Mouse (Mus musculus): Measurements from ENCODE around the gene Spata48. TPM values are rescaled to one million over a fixed set of nuclear protein-coding genes. Genes with fewer than 3 reads are reported as not detected.

The Spata48 gene
- polyA plus RNA-seq, 1 experiment: not detected

DNA sequence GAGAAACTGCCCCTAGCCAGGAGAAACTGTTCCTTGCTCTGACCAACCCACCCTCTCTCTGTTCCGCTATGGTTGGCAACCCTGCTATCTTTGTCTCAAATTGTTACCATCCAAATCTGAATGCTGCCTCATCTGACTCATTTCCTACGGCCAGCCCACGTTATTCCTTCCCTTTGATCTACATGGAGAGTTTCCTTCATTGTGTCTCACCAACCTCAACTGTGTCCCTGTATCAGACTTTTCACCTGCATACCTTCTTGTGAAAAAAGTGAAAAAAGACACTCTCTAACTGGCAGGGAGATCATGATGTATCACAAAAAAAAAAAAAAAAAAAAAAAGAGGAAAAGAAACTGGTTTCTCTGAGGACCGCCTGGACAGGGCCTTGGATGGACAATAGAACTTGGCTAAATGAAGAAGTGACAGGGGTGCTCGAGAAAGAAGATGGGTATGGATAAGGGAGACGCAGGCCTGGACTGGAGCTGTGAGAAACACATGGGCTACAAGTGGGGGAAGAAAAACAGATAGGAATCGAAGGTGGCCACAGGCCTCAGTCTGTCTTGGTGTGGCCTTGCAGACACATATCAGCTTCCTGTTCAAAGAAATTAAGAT, 85.1 kb downstream of the Spata48 start:
- Histone ChIP-seq H3K27ac (ENCODE audit: insufficient read depth, low read length) (no peak overlapping the region), H3K9ac (ENCODE audit: low read depth, poor library complexity, severe bottlenecking) (no peak overlapping the region)
- TF ChIP-seq POLR2A (IDR thresholded peaks at IDR 0.05; ENCODE audit: insufficient read depth, low read length) (no peak), CTCF (IDR thresholded peaks at IDR 0.05; ENCODE audit: low read depth, low read length) (no peak), EP300 (IDR thresholded peaks at IDR 0.05; ENCODE audit: insufficient read depth, low read depth, low read length) (no peak)

DNA sequence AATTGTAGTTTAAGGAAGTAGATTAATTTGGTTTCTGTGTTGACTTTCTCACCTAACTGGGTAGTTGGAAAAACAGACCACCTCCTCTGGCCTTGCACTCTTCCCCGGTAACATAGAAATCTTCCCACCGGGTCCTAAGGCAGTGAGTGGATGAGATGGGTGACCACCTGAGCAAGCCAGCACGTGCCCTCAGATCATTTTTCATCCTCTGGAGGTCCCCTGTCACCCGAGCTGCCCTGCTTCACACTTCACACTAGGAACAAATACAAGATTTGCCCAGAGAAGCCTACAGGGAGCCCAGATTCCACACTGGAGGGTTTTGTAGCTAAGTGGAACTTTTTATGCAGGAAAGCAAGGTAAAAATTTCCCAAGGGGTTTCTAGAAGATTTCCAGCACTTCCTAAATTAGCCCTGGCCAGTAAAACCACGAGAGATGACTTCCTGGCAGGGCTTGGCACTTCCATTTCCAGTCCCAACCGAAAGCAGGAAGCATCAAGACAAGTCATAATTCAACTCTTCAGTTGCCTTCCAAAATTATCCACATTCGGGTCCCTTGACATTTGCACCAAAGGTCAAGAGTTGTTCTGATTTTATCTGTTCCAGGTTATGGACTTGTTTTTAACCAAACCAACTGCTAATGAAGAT, 85.8 kb downstream of the Spata48 start:
- H3K36me3 ChIP-seq (ENCODE audit: control insufficient read depth, insufficient read depth, low read length, poor library complexity, severe bottlenecking): no peaks in the 10 kb centered on the region
- TF ChIP-seq CTCF (IDR thresholded peaks at IDR 0.05; ENCODE audit: low read depth, low read length) (no peak), EP300 (IDR thresholded peaks at IDR 0.05; ENCODE audit: insufficient read depth, low read depth, low read length) (no peak), POLR2A (IDR thresholded peaks at IDR 0.05; ENCODE audit: insufficient read depth, low read length) (no peak)
- no peaks in the 10 kb centered on the region for H3K27me3 ChIP-seq (ENCODE audit: control insufficient read depth, insufficient read depth, low read length, poor library complexity, severe bottlenecking)
- H3K9ac ChIP-seq (ENCODE audit: low read depth, poor library complexity, severe bottlenecking): no peak overlapping the region
- H3K27ac ChIP-seq (ENCODE audit: insufficient read depth, low read length): no peak overlapping the region
- H3K9me3 ChIP-seq (replicated peaks; ENCODE audit: control insufficient read depth, insufficient read depth, low read length, poor library complexity, severe bottlenecking): no peaks in the 10 kb centered on the region
- H3K4me3 ChIP-seq (ENCODE audit: low read depth, low read length): no peak overlapping the region
- no peaks in the 10 kb centered on the region for H3K4me1 ChIP-seq (ENCODE audit: control insufficient read depth, insufficient read depth, low read length)

More for the DNA sequence above, 85.1 kb downstream of the Spata48 start:
- Histone ChIP-seq H3K27me3 (ENCODE audit: control insufficient read depth, insufficient read depth, low read length, poor library complexity, severe bottlenecking) (no peaks in the 10 kb centered on the region), H3K9me3 (replicated peaks; ENCODE audit: control insufficient read depth, insufficient read depth, low read length, poor library complexity, severe bottlenecking) (no peaks in the 10 kb centered on the region), H3K4me3 (ENCODE audit: low read depth, low read length) (no peak overlapping the region), H3K4me1 (ENCODE audit: control insufficient read depth, insufficient read depth, low read length) (no peaks in the 10 kb centered on the region), H3K36me3 (ENCODE audit: control insufficient read depth, insufficient read depth, low read length, poor library complexity, severe bottlenecking) (no peaks in the 10 kb centered on the region)

DNA sequence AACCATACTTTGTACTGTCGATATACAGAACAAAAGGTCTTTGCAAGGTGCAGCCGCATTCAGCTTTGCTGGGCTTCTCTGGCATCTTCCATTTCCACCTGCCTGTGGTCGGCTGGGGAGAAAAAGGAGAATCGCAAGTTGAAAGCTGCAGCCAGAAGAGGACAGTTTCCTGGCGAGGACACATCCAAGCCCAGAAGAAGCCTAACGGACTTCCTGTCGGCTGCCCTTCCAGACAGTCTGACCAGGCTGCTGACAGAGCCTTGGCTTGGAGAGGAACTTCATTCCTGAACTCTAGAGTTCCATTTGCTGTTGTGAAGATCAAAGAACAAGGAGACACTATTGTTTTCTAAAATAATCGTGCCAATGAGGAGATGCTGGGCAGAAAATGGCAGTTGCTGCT, 93.7 kb downstream of the Spata48 start:
- no peak overlapping the region for H3K27ac ChIP-seq (ENCODE audit: insufficient read depth, low read length)
- H3K27me3 ChIP-seq (ENCODE audit: control insufficient read depth, insufficient read depth, low read length, poor library complexity, severe bottlenecking): no peaks in the 10 kb centered on the region
- no peaks in the 10 kb centered on the region for H3K9me3 ChIP-seq (replicated peaks; ENCODE audit: control insufficient read depth, insufficient read depth, low read length, poor library complexity, severe bottlenecking)
- no peak overlapping the region for H3K9ac ChIP-seq (ENCODE audit: low read depth, poor library complexity, severe bottlenecking)
- TF ChIP-seq POLR2A (IDR thresholded peaks at IDR 0.05; ENCODE audit: insufficient read depth, low read length): no peak
- no peak for TF ChIP-seq CTCF (IDR thresholded peaks at IDR 0.05; ENCODE audit: low read depth, low read length)
- no peak for TF ChIP-seq EP300 (IDR thresholded peaks at IDR 0.05; ENCODE audit: insufficient read depth, low read depth, low read length)
- no peaks in the 10 kb centered on the region for H3K36me3 ChIP-seq (ENCODE audit: control insufficient read depth, insufficient read depth, low read length, poor library complexity, severe bottlenecking)
- H3K4me3 ChIP-seq (ENCODE audit: low read depth, low read length): no peak overlapping the region
- H3K4me1 ChIP-seq (ENCODE audit: control insufficient read depth, insufficient read depth, low read length): no peaks in the 10 kb centered on the region

DNA sequence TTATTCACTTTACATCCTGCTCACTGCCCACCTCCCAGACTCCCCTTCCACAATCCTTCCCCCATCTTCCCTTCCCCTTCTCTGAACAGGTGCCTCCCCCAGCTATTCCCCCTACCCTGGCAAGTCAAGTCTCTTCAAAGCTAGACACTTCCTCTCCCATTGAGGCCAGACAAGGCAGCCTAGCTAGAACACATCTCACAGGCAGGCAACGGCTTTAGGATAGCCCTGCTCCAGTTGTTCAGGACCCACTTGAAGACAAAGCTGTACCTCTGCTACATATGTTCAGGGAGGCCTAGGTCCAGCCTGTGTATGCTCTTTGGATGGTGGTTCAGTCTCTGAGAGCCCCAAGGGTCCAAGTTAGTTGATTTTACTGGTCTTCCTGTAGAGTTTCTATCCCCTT, 94.3 kb downstream of the Spata48 start:
- no peaks in the 10 kb centered on the region for H3K27me3 ChIP-seq (ENCODE audit: control insufficient read depth, insufficient read depth, low read length, poor library complexity, severe bottlenecking)
- H3K9me3 ChIP-seq (replicated peaks; ENCODE audit: control insufficient read depth, insufficient read depth, low read length, poor library complexity, severe bottlenecking): no peaks in the 10 kb centered on the region
- no peaks in the 10 kb centered on the region for H3K36me3 ChIP-seq (ENCODE audit: control insufficient read depth, insufficient read depth, low read length, poor library complexity, severe bottlenecking)
- H3K4me1 ChIP-seq (ENCODE audit: control insufficient read depth, insufficient read depth, low read length): no peaks in the 10 kb centered on the region
- no peak overlapping the region for H3K9ac ChIP-seq (ENCODE audit: low read depth, poor library complexity, severe bottlenecking)
- no peak overlapping the region for H3K4me3 ChIP-seq (ENCODE audit: low read depth, low read length)
- no peak for TF ChIP-seq EP300 (IDR thresholded peaks at IDR 0.05; ENCODE audit: insufficient read depth, low read depth, low read length)
- TF ChIP-seq POLR2A (IDR thresholded peaks at IDR 0.05; ENCODE audit: insufficient read depth, low read length): no peak
- no peak for TF ChIP-seq CTCF (IDR thresholded peaks at IDR 0.05; ENCODE audit: low read depth, low read length)
- H3K27ac ChIP-seq (ENCODE audit: insufficient read depth, low read length): no peak overlapping the region

DNA sequence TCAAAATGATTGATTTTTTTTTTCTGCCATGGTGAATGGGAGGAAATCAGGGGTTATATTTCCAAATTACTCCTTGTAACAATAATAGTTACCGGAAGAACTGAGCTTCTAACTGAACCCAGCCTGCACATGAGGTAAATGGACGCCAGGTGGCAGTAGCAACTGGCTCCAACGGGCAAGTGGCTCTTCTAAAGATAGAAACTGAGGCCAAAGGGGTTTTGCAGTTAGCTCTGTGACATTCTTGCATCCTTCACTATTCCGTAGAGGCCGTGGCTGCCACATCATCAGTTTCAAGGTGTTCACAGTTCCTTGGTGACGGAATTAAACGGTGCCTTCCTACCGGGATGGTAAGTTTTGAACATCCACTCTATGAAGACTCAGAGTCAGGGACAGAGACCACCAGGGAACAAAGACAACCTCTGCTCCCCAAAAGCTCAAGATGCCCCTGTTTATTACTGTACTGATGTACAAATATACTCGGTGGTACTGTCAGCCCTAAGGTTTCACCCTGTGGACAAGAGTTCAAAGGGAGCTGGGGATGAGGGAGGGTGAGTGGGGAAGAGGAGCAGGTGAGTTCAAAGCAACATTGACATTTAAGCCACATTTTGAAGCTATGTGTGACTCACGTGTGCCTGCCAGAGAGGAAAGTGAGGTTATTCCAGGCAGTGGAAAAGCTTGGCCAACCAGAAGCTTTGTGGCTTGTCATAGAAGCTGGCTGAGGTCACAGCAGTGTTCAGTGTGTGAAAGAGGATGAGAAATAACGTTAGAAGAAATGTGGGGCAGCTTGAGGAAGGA, 95.5 kb downstream of the Spata48 start:
- H3K36me3 ChIP-seq (ENCODE audit: control insufficient read depth, insufficient read depth, low read length, poor library complexity, severe bottlenecking): no peaks in the 10 kb centered on the region
- H3K27me3 ChIP-seq (ENCODE audit: control insufficient read depth, insufficient read depth, low read length, poor library complexity, severe bottlenecking): no peaks in the 10 kb centered on the region
- H3K9ac ChIP-seq (ENCODE audit: low read depth, poor library complexity, severe bottlenecking): no peak overlapping the region
- TF ChIP-seq POLR2A (IDR thresholded peaks at IDR 0.05; ENCODE audit: insufficient read depth, low read length) (no peak), EP300 (IDR thresholded peaks at IDR 0.05; ENCODE audit: insufficient read depth, low read depth, low read length) (no peak), CTCF (IDR thresholded peaks at IDR 0.05; ENCODE audit: low read depth, low read length) (peak; percentile 72)
- H3K4me3 ChIP-seq (ENCODE audit: low read depth, low read length): no peak overlapping the region
- no peaks in the 10 kb centered on the region for H3K4me1 ChIP-seq (ENCODE audit: control insufficient read depth, insufficient read depth, low read length)
- H3K27ac ChIP-seq (ENCODE audit: insufficient read depth, low read length): no peak overlapping the region
- no peaks in the 10 kb centered on the region for H3K9me3 ChIP-seq (replicated peaks; ENCODE audit: control insufficient read depth, insufficient read depth, low read length, poor library complexity, severe bottlenecking)

DNA sequence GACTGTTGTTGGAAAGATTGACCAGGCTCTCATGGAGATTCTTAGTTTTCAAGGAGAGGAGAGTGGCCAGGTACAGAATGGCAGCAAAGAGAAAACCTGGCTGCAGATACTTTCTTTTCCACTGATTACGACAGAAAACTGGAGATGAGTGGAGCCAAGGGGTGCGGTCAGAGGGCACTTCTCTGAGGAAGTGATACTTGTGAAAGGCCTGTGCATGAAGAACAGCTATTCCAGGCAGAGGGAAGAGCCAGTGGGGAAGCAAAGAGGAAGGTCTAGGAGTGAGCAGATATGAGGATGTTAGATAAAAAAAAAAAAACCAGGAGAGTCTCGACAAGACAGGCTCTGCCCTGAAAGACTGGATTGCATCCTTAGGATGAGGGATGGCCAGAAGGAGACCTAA, 96.8 kb downstream of the Spata48 start:
- Histone ChIP-seq H3K27me3 (ENCODE audit: control insufficient read depth, insufficient read depth, low read length, poor library complexity, severe bottlenecking) (no peaks in the 10 kb centered on the region), H3K4me1 (ENCODE audit: control insufficient read depth, insufficient read depth, low read length) (no peaks in the 10 kb centered on the region), H3K4me3 (ENCODE audit: low read depth, low read length) (no peak overlapping the region), H3K9ac (ENCODE audit: low read depth, poor library complexity, severe bottlenecking) (no peak overlapping the region), H3K36me3 (ENCODE audit: control insufficient read depth, insufficient read depth, low read length, poor library complexity, severe bottlenecking) (no peaks in the 10 kb centered on the region), H3K9me3 (replicated peaks; ENCODE audit: control insufficient read depth, insufficient read depth, low read length, poor library complexity, severe bottlenecking) (no peaks in the 10 kb centered on the region), H3K27ac (ENCODE audit: insufficient read depth, low read length) (no peak overlapping the region)
- TF ChIP-seq POLR2A (IDR thresholded peaks at IDR 0.05; ENCODE audit: insufficient read depth, low read length) (no peak), CTCF (IDR thresholded peaks at IDR 0.05; ENCODE audit: low read depth, low read length) (no peak), EP300 (IDR thresholded peaks at IDR 0.05; ENCODE audit: insufficient read depth, low read depth, low read length) (no peak)

Measured in ES-Bruce4 (cell line).